Mouse (Mus musculus) heart, postnatal 25 days (tissue): ENCODE measurements around the gene 4933428G20Rik. TPM values are rescaled to one million over a fixed set of nuclear protein-coding genes. Genes with fewer than 3 reads are reported as not detected.

Source experiments
- DNase-seq: peaks from one replicate; pipeline ENCODE4 v3.0.0; 2022; ENCODE audit warnings: low spot score
- intact Hi-C: fragments of 180-260 bp; cut with DNase I; formaldehyde crosslinking; loops from one replicate; pipeline ENCODE4 v1.15.1; 2025
- total RNA-seq, 2 experiments: library from RNA; stranded (reverse); gene quantifications; 2 replicates each; pipeline ENCODE4 v1.2.3; 2021

The 4933428G20Rik gene
- not detected for total RNA-seq

DNA sequence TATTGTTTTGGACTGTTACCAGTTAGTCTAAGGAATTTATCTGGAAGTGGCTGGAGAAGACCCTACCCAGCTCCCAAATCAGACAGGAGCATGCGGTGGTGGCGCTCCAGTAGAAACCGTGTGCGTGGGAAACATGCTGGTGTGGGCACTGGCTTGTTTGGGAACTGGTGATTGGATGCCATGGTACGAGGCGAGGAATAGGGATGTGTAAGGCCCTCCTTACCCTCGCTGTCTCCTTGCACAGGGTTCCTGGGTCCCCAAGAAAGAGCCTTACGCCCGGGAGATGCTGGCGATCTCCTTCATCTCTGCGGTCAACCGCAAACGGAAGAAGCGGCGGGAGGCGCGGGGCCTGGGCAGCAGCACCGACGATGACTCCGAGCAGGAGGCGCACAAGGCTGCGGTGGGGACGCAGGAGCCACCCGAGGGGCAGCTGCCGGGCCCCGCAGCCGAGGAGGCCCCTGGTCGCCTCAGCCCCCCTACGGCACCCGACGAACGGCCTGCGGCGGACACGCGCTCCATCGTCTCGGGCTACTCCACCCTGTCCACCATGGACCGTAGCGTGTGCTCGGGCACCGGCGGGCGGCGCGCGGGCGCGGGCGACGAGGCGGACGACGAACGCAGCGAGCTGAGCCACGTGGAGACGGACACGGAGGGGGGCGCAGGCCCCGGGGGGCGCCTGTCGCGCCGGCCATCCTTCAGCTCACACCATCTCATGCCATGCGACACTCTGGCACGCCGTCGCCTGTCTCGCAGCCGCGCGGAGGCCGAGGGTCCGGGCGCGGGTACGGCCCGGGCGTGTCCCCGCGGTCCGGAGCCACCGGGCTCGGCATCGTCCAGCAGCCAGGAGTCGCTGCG, at the start of gene 4933428G20Rik:
4933428G20Rik (minus strand) TSS at position 476 of the 855 bp plus-strand sequence.
- intact Hi-C loops = no loop called here
- DNase-seq = no peak

DNA sequence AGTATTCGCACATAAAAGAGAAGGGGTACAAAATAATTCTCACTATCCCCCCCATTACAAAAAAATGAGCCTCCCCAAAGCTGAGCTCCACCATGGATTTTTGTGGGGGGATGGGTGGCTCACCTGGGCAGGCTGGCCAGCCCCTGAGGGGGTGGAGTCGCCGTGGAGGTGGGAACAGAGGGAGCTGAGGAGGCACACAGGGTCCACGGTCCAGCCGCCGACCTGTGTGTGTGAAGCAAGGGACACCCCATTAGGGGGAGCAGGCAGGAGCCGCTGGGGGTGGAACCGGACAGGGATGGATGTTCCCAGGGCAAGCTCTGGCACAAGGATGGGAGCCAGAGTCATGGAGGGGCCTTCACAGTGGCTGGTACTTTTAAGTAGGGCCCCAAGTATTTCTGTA, 48.6 kb upstream of the 4933428G20Rik start:
- DNase-seq = no peak
- intact Hi-C loops = no loop called here

DNA sequence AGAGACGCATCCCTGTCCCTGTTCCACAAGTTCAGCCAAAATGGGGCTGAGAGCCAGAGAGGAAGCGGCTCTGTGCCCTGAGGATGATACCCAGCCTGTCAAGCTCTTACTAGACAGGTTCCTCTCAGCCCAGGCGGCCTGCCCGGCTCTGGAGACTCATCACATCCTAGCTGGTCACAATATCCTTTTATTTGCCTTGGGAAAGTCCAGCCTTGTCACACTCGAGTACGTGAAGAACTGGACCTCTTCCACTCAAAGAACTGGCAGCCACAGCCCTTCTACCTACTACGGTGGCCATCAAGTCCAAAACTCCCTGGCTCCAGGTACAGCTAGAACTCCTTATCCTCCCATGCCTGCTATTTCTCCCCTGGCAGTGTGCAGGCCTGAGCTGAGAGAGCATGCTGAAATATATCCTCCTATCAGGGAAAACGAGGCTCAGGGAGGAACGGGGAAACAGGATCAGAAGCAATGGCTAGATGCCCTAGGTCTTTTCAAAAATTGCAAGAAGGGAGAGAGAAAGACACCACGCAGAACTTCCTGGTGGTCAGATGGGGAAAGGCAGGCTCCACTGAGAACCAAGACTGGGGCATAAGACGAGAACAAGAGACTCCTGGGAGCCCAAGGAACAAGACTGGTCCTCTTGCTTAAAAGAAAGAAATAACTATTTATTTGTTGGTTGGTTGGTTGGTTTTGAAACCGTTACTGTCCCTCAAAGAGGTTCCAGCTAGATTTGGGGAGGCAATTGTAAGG, 48.0 kb upstream of the 4933428G20Rik start:
- DNase-seq = no peak
- intact Hi-C loops = no loop called here

DNA sequence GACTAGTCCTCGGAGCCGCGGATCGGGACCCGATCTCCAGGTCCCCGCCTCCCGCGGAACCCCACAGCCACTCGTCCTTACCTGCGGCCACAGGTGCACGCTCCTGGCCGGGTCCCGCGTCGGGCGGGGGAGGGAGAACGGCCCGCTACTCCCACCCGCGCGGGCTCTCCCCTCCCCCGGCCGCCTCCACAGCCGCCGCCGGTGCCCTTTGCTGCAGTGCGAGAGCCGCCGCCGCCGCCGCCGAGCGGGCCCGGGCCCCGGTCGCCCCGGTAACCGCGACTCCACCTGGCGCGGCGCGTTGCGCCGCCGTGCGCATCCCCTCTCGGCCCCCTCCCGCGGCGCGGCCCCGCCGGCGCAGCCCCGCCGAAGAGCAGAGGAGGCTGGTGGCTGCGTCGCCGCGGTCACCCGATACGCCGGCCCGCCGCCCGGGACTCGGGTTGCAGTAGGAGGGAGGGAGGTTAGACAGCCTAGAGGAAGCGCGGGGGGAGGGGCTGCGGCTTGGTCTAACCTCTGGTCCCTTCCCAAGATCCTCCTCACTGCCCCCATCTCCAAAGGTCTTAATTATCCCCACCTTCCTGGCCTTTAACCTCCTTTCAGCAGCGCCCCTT, 46.8 kb upstream of the 4933428G20Rik start:
- no peak for DNase-seq
- intact Hi-C loops = no loop called here

DNA sequence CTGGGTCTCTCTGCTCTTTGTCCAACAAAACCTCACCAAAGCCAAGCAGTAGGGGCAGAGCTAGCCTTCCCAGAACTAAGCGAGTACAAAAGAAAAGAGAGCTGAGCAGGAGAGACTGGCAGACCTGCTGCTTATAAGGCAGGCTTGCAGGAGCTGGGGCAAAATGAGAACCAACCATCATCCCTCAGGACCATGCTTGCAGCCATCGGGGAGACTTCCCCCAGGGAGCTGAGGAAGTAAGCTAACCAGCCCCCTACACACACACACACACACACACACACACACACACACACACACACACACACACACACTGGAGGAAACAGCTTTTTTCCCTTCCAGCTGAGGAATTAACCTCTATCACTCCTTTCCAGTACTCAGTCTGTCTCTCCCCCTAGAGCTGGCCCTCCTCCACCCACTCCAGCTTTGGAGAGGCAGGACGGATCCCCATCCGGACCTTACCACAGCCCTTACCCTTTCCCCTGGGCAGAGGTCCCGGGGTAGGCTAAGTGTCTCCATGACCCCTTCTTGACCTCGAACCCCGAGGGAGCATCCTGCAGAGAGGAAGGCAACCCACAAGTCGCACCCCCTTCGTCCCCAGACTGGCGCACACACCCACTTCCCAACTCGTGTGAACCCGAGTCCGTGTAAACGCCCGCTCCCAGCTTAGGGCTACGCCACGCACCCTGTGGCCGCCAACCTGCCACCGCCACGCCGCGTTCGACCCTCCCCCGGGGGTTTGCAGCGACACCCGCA, 45.8 kb upstream of the 4933428G20Rik start:
- intact Hi-C loops = no loop called here
- DNase-seq = no peak

DNA sequence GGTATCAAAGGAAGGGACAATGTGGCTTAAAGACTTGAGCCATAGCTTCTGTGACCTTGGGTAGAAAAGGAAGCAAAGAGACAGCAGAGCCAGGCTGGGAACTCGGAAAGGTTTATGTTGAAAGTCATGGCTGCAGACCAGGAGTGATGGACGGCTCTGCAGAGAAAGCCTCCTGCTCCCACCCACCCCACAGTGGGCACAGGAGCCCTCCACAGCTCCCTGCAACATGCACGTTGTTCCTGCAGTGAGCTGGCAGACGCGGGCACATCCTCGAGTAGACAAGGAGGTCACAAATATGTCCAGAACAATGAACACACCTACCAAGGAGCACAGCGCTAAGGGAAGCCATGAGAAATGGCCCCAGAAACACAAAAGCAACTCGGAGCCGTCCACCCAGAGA, 43.7 kb upstream of the 4933428G20Rik start:
- intact Hi-C loops = no loop called here
- no peak for DNase-seq

DNA sequence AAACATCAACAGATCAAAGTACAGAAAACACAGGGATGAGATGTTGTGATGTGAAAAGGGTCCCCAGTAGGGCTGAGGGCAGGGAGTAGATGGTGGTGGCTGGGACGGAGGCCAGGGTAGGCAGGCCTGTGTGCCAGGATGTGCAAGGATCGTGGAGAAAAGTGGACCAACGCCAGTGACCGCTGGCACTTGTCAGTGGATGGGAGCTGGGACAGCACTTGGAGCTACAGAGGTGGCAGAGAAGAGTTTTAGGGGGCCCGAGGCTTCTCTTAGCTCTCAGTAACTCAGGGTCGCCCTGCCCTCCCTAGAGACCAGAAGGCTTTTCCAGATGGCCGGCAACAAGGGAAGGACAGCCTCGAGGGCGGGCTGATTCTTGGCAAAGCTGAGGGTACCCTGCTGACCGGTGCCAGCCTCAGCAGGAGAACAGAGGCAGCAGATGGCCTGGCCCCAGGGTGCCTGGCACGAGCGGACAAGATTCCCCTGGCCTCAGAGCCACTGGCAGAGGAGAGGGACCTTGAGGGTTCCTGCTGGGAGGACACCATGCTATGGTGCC, 43.1 kb upstream of the 4933428G20Rik start:
- intact Hi-C loops = no loop called here
- no peak for DNase-seq

DNA sequence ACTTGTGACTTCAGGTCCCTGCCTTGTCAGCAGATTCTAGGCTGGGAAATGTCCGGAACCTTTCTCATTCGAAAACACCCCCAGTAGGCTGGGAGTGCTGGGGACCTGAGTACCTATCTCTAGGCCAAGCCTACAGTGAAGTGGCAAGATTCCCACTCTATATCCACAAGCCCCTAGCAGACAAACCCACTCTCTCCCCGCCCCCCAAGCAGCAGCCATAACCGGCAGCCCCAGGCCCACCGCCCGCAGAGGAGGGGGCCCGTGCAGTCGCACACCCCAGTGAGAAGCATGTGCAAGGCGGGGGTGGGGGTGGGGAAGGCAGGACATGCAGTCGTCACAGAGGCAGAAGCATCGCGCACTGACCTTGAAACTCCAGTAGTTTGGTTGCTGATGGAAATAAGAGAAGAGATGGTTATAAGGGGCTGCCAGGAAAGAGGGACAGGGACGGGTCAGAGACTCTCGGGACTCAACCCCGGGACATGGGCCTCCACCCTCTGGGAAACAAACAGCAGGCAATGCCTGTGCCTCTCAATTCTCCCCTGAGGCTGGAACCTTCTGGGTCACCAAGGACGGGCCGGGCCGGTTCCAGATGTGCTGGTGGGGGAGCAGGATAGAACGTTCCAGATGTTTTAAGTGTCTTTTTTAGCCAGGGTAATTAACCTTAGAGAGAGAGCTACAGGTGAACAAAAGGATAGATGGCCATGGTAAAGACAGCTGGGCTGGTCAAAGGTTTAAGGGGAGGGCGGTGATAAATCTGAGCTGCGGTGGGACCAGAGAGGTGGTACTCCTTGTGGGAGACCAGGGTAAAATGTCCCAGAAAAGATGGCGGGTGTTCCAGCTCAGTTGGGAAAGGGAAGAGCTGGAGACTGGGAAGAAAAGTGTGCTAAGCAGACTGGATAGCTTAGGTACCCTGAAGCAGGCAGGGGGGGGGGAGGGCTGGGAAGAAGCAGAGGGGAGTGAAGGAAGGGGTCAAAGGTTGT, 42.3 kb upstream of the 4933428G20Rik start:
- intact Hi-C loops = no loop called here

DNA sequence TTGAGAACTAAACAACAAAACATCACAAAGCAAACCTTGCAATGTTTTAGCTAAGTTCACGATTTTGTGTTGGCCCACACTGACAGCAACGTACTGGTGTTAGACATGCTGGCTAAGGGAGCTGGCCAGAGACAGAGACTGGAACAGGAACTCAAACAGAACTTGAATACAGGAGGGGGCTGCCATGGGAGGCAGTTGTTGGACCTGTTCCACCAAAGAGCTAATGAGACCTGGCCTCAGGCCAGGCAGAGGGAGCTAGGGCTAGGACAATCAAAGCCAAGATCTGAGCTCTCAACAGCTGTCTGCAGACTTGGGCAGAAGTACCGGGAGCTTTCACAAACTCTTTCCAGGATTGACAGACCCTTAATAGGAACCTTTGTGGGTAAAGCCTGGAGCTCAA, 40.5 kb upstream of the 4933428G20Rik start:
- intact Hi-C loops = no loop called here
- no peak for DNase-seq

More for the DNA sequence above, 42.3 kb upstream of the 4933428G20Rik start:
- DNase-seq = no peak

DNA sequence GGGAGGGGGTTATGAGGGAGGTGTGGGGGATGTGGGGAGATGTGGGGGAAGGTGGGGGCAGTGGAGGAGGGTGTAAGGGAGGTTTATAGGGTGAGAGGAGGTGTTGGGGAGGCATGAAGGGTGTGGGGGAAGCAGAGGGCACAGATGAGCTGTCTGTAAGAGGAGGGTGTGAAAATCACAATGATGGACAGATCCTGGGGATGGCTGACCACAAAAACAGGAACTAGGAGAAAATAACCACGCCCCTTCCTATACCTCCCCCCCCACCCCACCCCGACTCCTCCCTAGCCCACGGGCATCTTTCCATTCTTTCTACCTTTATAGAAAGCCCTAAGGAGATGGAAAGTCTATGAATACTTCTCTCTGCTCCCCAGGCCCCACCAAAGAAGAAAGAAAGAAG, 40.0 kb upstream of the 4933428G20Rik start:
- DNase-seq = no peak
- intact Hi-C loops = no loop called here

DNA sequence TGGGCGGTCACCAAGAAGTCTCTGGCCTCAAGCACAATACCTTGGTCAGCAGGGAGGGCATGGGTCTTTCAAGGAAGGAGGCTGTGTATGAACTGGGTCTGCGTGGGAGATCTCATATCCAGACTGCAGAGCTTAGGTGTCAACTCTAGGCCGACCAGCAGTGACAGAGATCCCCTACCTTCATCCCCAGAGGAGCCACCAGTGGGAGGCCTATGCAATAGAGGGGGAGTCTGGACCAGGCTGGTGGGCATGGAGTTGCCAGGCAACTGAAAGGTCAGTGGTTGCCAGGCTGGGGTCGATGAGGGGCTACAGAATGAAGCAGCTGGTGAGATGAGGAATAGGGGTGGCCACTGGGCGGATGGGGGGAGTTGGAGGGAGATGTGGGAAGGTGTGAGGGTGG, 39.5 kb upstream of the 4933428G20Rik start:
- intact Hi-C loops = no loop called here
- no peak for DNase-seq

DNA sequence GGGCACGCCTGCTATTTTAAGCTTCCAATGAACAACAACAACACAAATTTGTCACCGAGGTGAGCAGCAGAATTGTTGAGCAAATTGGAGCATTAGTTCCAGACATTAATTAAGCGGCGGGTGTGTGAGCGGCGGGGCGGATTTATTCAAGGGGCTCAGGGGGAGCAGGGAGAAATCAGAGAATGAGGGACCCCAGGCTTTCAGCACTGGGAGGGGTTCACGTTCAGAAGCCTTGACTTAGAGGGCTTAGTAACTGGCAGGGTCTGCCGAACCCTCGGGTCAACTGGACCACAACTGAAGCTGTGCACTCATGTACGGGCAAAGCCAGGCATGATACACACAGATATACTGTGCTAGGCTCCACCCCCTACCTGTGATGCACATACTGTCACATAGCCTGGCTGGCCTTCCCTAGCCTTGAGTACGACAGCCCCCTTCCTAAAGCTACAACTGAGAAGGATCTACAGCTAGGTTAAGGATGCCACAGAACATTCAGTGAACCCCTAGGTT, 37.5 kb upstream of the 4933428G20Rik start:
- intact Hi-C loops = no loop called here
- DNase-seq = no peak

DNA sequence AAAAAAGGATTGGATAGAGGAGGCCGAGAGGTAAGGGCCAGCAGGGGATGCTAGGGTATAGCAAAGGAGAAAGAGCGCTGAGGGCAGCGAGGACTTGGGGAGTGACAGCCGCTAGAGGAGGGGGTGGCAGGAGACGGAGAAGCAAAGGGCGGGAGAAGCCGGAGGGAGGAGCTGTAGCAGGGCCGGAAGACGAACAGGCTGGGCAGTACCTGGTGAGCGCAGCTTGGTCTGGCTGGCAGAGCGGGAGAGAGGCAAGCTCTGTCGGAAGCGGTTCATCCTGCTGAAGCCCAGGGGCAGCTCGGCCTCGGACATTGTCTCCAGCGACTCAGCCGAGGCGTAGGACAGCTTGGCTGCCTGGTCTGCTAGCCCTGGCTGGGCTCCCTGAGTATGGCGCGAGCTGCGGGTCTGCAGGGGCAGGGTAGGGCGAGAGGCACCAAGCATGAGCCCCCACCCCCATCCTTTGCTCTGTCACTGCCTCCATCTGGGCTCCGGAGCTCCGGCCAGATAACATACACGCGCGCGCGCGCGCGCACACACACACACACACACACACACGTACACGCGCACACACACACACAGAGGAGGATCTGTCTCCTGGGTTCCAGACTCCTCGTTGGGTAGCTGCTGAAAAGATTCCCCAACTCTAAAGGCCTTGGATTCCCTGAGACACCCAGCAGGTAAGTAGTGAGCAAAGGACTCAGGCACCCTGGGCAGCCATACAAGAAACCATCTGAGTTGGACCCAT, 36.9 kb upstream of the 4933428G20Rik start:
- intact Hi-C loops = no loop called here
- no peak for DNase-seq

DNA sequence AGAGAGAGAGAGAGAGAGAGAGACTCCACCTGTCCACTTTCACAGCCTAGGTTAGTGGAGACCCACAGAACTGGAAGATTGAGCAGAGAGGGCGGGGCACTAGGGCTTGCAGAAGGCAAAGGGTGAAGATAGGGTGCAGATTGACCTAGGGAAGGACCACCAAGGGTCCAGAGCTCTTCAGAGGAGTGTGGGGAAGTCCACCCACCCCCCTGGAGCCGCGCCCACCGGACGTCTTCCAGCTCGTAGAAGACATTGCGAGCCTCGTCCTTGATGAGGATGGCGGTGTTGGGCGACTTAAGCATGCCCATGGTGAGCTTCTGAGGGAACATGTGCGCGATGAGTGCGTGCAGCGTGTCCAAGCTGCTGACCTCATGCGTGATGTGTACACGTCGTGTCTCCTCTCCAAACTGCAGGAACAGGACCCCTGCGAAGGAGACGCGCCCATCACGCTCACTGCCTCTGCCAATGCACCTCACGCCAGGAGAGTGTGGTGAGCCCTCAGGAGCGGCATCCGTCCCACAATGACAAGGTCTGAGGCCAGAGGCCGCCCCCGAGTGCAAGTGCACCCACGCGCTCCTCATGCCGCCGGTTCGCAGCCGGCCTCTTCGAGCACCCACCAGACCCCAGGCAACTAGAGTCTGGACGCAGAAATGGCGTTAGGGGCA, 36.1 kb upstream of the 4933428G20Rik start:
- DNase-seq = no peak

DNA sequence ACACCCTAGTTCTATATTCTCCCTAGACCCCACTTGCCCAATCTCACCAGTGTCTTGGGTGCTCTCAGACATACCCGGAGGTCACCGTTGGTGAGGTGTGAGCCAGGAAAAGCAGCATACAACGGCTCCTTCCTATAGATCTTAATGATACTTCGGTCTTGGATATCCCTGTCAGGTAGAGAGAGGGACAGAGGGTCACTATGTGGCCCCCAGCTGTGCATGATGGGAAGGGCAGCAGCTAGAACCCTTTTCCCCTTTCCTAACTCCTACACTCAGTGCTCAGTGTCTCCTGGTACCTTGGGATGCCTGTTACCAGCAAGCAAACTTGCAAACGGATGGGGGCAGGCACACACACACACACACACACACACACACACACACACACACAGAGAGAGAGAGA, 35.5 kb upstream of the 4933428G20Rik start:
- no peak for DNase-seq
- intact Hi-C loops = no loop called here

More for the DNA sequence above, 36.1 kb upstream of the 4933428G20Rik start:
- intact Hi-C loops = no loop called here

DNA sequence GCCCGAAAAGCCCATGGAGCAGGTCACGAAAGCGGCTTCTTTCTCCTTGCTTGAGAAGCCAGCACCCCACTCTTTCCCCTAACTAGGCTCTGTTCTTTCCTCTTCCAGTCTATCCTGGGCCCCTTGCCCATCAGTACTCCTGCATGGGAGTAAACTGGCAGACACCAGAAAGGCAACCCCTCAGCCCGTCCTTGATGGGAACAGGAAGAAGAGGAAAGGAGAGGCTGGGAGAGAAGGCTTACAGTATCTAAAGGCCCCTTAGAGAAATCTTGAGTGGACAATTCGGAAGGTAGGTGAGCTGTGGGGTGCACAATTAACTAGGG, 35.1 kb upstream of the 4933428G20Rik start:
- DNase-seq = no peak
- intact Hi-C loops = no loop called here
